8 mouse cellular contexts compared by ENCODE assay signal in genomic region chr5:142907803-142908559, GRCm38 (mm10). TPM values are rescaled to one million over a fixed set of nuclear protein-coding genes. Genes with fewer than 3 reads are reported as not detected.
DNase-seq lines count a peak whose midpoint lies in the region; ATAC-seq and TF ChIP-seq lines count a peak whose summit lies in the region.

No protein-coding gene starts in this region.

- H3K36me3 ChIP-seq in neural tube, embryonic 11.5 days (ENCODE audit: control insufficient read depth, insufficient read depth, low read length) = peaks cover 12% of the 10 kb centered on the region
- H3K36me3 ChIP-seq in liver, embryonic 14.5 days (replicated peaks; ENCODE audit: control insufficient read depth, insufficient read depth, low read depth) = peaks cover 26% of the 10 kb centered on the region

- no peak for ATAC-seq in neural tube, embryonic 11.5 days (ENCODE audit: insufficient read depth, low FRiP score, low TSS enrichment)
- no peak for ATAC-seq in liver, embryonic 14.5 days (ENCODE audit: insufficient read depth)
- no peak for ATAC-seq in granulocyte monocyte progenitor cell, adult 5-6 weeks (replicated peaks; ENCODE audit: poor library complexity, severe bottlenecking)

- WGBS in neural tube, embryonic 11.5 days = 82% methylated on average over 5 of the region's 5 CpGs
- 56% methylated on average over 5 of the region's 5 CpGs for WGBS in liver, embryonic 14.5 days (ENCODE audit: insufficient replicate concordance)
- 64% methylated on average over 5 of the region's 5 CpGs for WGBS in olfactory bulb, adult 2 months

- no peak for TF ChIP-seq POLR2A in olfactory bulb, adult 2 months (IDR thresholded peaks at IDR 0.05; ENCODE audit: insufficient read depth, low read depth, low read length)

- DNase-seq in neural tube, embryonic 11.5 days (ENCODE audit: low spot score) = no peak
- DNase-seq in neural tube, embryonic 10.5 days (ENCODE audit: extremely low spot score, low spot score) = no peak
- DNase-seq in cerebellum, adult 18-20 months = peak; percentile 38 to 53
- DNase-seq in gastrocnemius, postnatal 10 days = peak; percentile 77
- peak; percentile 63 for DNase-seq in induced T-regulatory cell, adult 2 months (ENCODE audit: low read depth)
- no peak for DNase-seq in liver, embryonic 14.5 days (ENCODE audit: low read depth in 3 of 3, low spot score in 3 of 3)

- H3K4me1 ChIP-seq in neural tube, embryonic 11.5 days (ENCODE audit: control insufficient read depth, insufficient read depth, low read length) = peaks cover 31% of the 10 kb centered on the region
- H3K4me1 ChIP-seq in liver, embryonic 14.5 days (replicated peaks; ENCODE audit: control insufficient read depth in 2 of 2, insufficient read depth in 2 of 2, low read length in 1 of 2) = peaks cover 39 to 56% of the 10 kb centered on the region in 2 experiments
- peaks cover 25% of the 10 kb centered on the region for H3K4me1 ChIP-seq in olfactory bulb, adult 2 months (ENCODE audit: control insufficient read depth, insufficient read depth, low read length)

- TF ChIP-seq CTCF in liver, embryonic 14.5 days (IDR thresholded peaks at IDR 0.05; ENCODE audit: low read depth) = no peak
- no peak for TF ChIP-seq CTCF in olfactory bulb, adult 2 months (IDR thresholded peaks at IDR 0.05; ENCODE audit: insufficient read depth, low read depth, low read length)

- no peak overlapping the region for H3K4me3 ChIP-seq in neural tube, embryonic 11.5 days (ENCODE audit: low read depth, low read length)
- no peak overlapping the region for H3K4me3 ChIP-seq in liver, embryonic 14.5 days (ENCODE audit: insufficient read depth in 1 of 2, low read depth in 2 of 2, low read length in 2 of 2)
- H3K4me3 ChIP-seq in olfactory bulb, adult 2 months (ENCODE audit: insufficient read depth, low read depth, low read length) = no peak overlapping the region

- H3K9me3 ChIP-seq in neural tube, embryonic 11.5 days (ENCODE audit: control insufficient read depth, low read length) = no peaks in the 10 kb centered on the region
- H3K9me3 ChIP-seq in liver, embryonic 14.5 days (ENCODE audit: control insufficient read depth, low read length) = no peaks in the 10 kb centered on the region

- H3K27me3 ChIP-seq in neural tube, embryonic 11.5 days (ENCODE audit: control insufficient read depth, insufficient read depth, low read length) = no peaks in the 10 kb centered on the region
- no peaks in the 10 kb centered on the region for H3K27me3 ChIP-seq in liver, embryonic 14.5 days (ENCODE audit: control insufficient read depth, insufficient read depth, low read length)

- H3K27ac ChIP-seq in neural tube, embryonic 11.5 days (ENCODE audit: low read depth, low read length) = peak overlapping the region; percentile 99; the same call in 1 of the 2 replicates
- H3K27ac ChIP-seq in liver, embryonic 14.5 days = peak overlapping the region; percentile 84
- peak overlapping the region; percentile 100 for H3K27ac ChIP-seq in olfactory bulb, adult 2 months (ENCODE audit: insufficient read depth, low read depth, low read length)

- no peak for TF ChIP-seq EP300 in liver, embryonic 14.5 days (IDR thresholded peaks at IDR 0.05; ENCODE audit: low read depth)

- H3K9ac ChIP-seq in neural tube, embryonic 11.5 days (ENCODE audit: low read length) = peak overlapping the region; percentile 78
- H3K9ac ChIP-seq in liver, embryonic 14.5 days (replicated peaks) = peak overlapping the region; percentile 23; the same call in 1 of the 2 replicates

- peak overlapping the region; percentile 54; the same call in 1 of the 2 replicates for H3K4me2 ChIP-seq in neural tube, embryonic 11.5 days (ENCODE audit: low read depth)
- peak overlapping the region; percentile 82 for H3K4me2 ChIP-seq in liver, embryonic 14.5 days (ENCODE audit: low read depth)

RNA-seq across cellular contexts. Expression of gene Actb, which starts 1.4 kb away (rescaled TPM):
- polyA plus RNA-seq in neural tube, embryonic 11.5 days (2014; fragmentation: Nextera tagmentation; extraction: Ambion mirVana) = 15,839 and 16,684 TPM in 2 replicates
- 1,000 to 10,000 TPM; 1,451 to 1,869 TPM for total RNA-seq in gastrocnemius, postnatal 10 days (2021)
- 776 and 920 TPM in 2 replicates for polyA plus RNA-seq in liver, embryonic 14.5 days (2012; rRNA removed)
- 7,259 and 7,802 TPM in 2 replicates for polyA plus RNA-seq in liver, embryonic 14.5 days (2014; fragmentation: Nextera tagmentation; extraction: Ambion mirVana)
- polyA plus RNA-seq in olfactory bulb, adult 2 months (2012; ENCODE audit: insufficient read depth, insufficient read length, low replicate concordance, missing spikeins) = 1,129 and 2,319 TPM in 2 replicates
- 2,571 and 3,677 TPM in 2 replicates for total RNA-seq in granulocyte monocyte progenitor cell, adult 5-6 weeks (2014; fragmentation: Nextera tagmentation)
- 2,475 and 4,369 TPM in 2 replicates for total RNA-seq in granulocyte monocyte progenitor cell, adult 5-6 weeks (2017)

RNA-seq across cellular contexts. Expression of gene Fbxl18, which starts 12.8 kb away (rescaled TPM):
- polyA plus RNA-seq in neural tube, embryonic 11.5 days (2014; fragmentation: Nextera tagmentation; extraction: Ambion mirVana) = 12.2 and 13.7 TPM in 2 replicates
- 1 to 10 TPM; 7.1 to 8.4 TPM for total RNA-seq in gastrocnemius, postnatal 10 days (2021)
- polyA plus RNA-seq in liver, embryonic 14.5 days (2012; rRNA removed) = 1.9 and 2.2 TPM in 2 replicates
- polyA plus RNA-seq in liver, embryonic 14.5 days (2014; fragmentation: Nextera tagmentation; extraction: Ambion mirVana) = 1.6 and 2.0 TPM in 2 replicates
- polyA plus RNA-seq in olfactory bulb, adult 2 months (2012; ENCODE audit: insufficient read depth, insufficient read length, low replicate concordance, missing spikeins) = not detected in 2 replicates
- 4.0 and 4.1 TPM in 2 replicates for total RNA-seq in granulocyte monocyte progenitor cell, adult 5-6 weeks (2014; fragmentation: Nextera tagmentation)
- total RNA-seq in granulocyte monocyte progenitor cell, adult 5-6 weeks (2017) = 1.7 and 2.4 TPM in 2 replicates

RNA-seq across cellular contexts. Expression of gene Fscn1, which starts 52.2 kb away (rescaled TPM):
- polyA plus RNA-seq in neural tube, embryonic 11.5 days (2014; fragmentation: Nextera tagmentation; extraction: Ambion mirVana) = 664 and 698 TPM in 2 replicates
- 100 to 1,000 TPM in 1 of 2 experiments, 10 to 100 TPM in 1; 94.0 to 121 TPM for total RNA-seq in gastrocnemius, postnatal 10 days (2021)
- polyA plus RNA-seq in liver, embryonic 14.5 days (2012; rRNA removed) = 21.1 and 25.3 TPM in 2 replicates
- polyA plus RNA-seq in liver, embryonic 14.5 days (2014; fragmentation: Nextera tagmentation; extraction: Ambion mirVana) = 19.3 and 21.4 TPM in 2 replicates
- polyA plus RNA-seq in olfactory bulb, adult 2 months (2012; ENCODE audit: insufficient read depth, insufficient read length, low replicate concordance, missing spikeins) = not detected in 2 replicates
- not detected in 2 replicates for total RNA-seq in granulocyte monocyte progenitor cell, adult 5-6 weeks (2014; fragmentation: Nextera tagmentation)
- total RNA-seq in granulocyte monocyte progenitor cell, adult 5-6 weeks (2017) = not detected in 2 replicates

Comparison
In these comparisons a context has a peak if more than half of its experiments do, and no peak if none do; other contexts are left out.
1. DNase-seq: peak in cerebellum, adult 18-20 months (2 of 2), gastrocnemius, postnatal 10 days (single experiment) and induced T-regulatory cell, adult 2 months (single experiment); none in neural tube, embryonic 11.5 days (single experiment), neural tube, embryonic 10.5 days (single experiment) and liver, embryonic 14.5 days (0 of 3).
2. Peak in every context shown above with its lines, with median percentiles within 50 percentile points of each other: H3K27ac ChIP-seq.